Mouse (Mus musculus) stomach, embryonic 14.5 days (tissue): ENCODE measurements around the gene Zfp609. TPM values are rescaled to one million over a fixed set of nuclear protein-coding genes. Genes with fewer than 3 reads are reported as not detected.
"Not testable (repeated sequence)": the region's sequence is repeated elsewhere in the genome, so short reads cannot be mapped to it uniquely, and the experiment has no call there.

ENCODE experiments used
- ATAC-seq: fragments of 200-750 bp; cut with Nextera tagmentation; 2 replicates; pipeline ENCODE4 v1.8.0; 2017; ENCODE audit warnings: low read depth, moderate TSS enrichment; ENCODE audit not compliant: insufficient number of reproducible peaks, insufficient read depth, low FRiP score
- H3K27ac ChIP-seq: fragments of 300-500 bp; sonication (generic); 2 replicates; pipeline ENCODE4 v1.5.1; 2014; ENCODE audit warnings: mild to moderate bottlenecking, low read length, moderate library complexity, mixed read lengths
- H3K27me3 ChIP-seq: fragments of 300-500 bp; sonication (generic); 2 replicates; pipeline ENCODE4 v1.6.1; 2014; ENCODE audit warnings: low read length, control low read depth, mixed read lengths; ENCODE audit not compliant: control insufficient read depth, insufficient read depth
- H3K36me3 ChIP-seq: fragments of 300-500 bp; sonication (generic); 2 replicates; pipeline ENCODE4 v1.6.1; 2014; ENCODE audit warnings: mild to moderate bottlenecking, control low read depth, low read length, moderate library complexity, mixed read lengths; ENCODE audit not compliant: control insufficient read depth, insufficient read depth
- H3K4me1 ChIP-seq: fragments of 300-500 bp; sonication (generic); 2 replicates; pipeline ENCODE4 v1.6.1; 2014; ENCODE audit warnings: low read length, control low read depth, mixed read lengths; ENCODE audit not compliant: control insufficient read depth, insufficient read depth
- H3K4me2 ChIP-seq: fragments of 300-500 bp; sonication (generic); replicated peaks from 2 replicates; pipeline ENCODE4 v1.6.1; 2014; ENCODE audit warnings: low read depth, low read length, control low read depth
- H3K4me3 ChIP-seq: fragments of 300-500 bp; sonication (generic); 2 replicates; pipeline ENCODE4 v1.5.1; 2014; ENCODE audit warnings: low read depth, low read length, control low read depth
- H3K9ac ChIP-seq: fragments of 300-500 bp; sonication (generic); replicated peaks from 2 replicates; pipeline ENCODE4 v1.6.1; 2014; ENCODE audit warnings: low read depth, mild to moderate bottlenecking, control low read depth, low read length, moderate library complexity, mixed read lengths
- H3K9me3 ChIP-seq: fragments of 300-500 bp; sonication (generic); 2 replicates; pipeline ENCODE4 v1.6.1; 2016; ENCODE audit warnings: low read depth, low read length, control low read depth; ENCODE audit not compliant: control insufficient read depth
- WGBS: fragments of 180-500 bp; shearing (Covaris S2); extraction: QIAGEN DNeasy Blood & Tissue Kit; methylation state at CpG from one replicate; pipeline ENCODE4 v1.1.7; 2014; 5-methylcytosine and 5-hydroxymethylcytosine counted together
- polyA plus RNA-seq: library from polyadenylated mRNA; unstranded; fragments of >200 nt; fragmentation: Nextera tagmentation; extraction: Ambion mirVana; gene quantifications from 2 replicates; pipeline ENCODE4 v1.2.1, GENCODE M21; 2014

Gene Zfp609
- polyA plus RNA-seq, 1 experiment from 2014 or later, result 8.7 TPM

DNA sequence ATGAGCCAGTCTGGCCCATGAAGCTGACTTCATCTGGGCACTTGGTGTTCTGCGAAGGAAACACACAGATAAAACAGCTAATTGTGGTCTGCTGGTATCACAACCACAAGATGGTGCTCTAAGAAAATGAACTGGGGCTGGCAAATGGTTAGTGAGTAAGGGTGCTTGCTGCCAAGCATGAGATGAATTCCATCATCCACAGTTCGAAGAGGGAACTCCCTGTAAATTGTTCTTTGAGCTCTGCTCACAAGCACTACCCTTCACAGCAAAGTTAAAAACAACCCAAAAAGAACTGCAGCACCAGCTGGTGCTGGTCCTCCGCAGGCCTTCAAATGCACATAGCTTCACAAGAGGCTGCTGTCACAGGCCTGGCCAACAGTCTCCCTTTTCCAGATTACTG lies 131.7 kb downstream of the Zfp609 start:
- no peak overlapping the region for H3K4me3 ChIP-seq
- no peaks in the 10 kb centered on the region for H3K9me3 ChIP-seq
- no peak overlapping the region for H3K4me2 ChIP-seq
- H3K9ac ChIP-seq, result no peak overlapping the region
- H3K27ac ChIP-seq, result peak overlapping the region; percentile 52; the same call in 1 of the 2 replicates
- no peaks in the 10 kb centered on the region for H3K27me3 ChIP-seq
- 57% methylated on average over 3 of the region's 3 CpGs for WGBS
- no peak for ATAC-seq
- peaks cover 60% of the 10 kb centered on the region for H3K36me3 ChIP-seq
- H3K4me1 ChIP-seq, result peaks cover 4% of the 10 kb centered on the region; the same call in 1 of the 2 replicates

DNA sequence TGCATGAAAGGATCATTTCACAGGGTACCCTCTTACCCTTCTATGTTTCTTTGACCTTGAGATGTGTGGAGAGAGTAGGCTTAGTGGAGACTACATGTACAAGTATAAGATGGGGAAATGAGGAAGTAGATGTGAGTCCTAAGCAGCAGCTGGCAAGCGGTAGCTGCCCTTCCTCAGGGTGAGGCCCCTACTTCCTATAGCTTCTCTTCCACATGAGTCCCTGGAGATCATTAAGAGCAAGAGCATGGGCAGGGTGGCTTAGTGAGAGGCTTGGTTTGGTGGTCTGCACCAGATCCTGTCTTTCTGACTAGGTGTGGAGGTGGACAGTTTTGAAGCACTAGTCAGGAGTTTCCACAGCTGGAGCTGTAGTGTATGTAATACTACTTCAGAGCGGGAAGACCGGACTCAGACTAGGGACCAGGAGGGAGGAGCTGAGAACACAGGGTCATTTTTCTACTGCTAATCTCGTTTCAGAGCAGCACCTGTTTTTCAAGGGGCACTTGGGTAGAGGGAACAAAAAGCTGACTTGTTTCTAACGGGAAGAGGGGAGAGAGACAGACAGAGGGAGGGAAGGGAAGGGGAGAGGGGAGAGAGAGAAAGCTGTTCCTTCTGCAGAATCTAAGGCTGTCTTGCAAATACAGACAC lies 134.3 kb downstream of the Zfp609 start:
- Histone ChIP-seq H3K36me3 (peaks cover 59% of the 10 kb centered on the region), H3K27me3 (no peaks in the 10 kb centered on the region), H3K9ac (no peak overlapping the region), H3K9me3 (no peaks in the 10 kb centered on the region), H3K27ac (no peak overlapping the region; the same call in 1 of the 2 replicates), H3K4me2 (no peak overlapping the region), H3K4me1 (peaks cover 4% of the 10 kb centered on the region; the same call in 1 of the 2 replicates), H3K4me3 (no peak overlapping the region)
- WGBS, result 31% methylated on average over 5 of the region's 5 CpGs
- peak; percentile 42; the same call in 1 of the 2 replicates for ATAC-seq

DNA sequence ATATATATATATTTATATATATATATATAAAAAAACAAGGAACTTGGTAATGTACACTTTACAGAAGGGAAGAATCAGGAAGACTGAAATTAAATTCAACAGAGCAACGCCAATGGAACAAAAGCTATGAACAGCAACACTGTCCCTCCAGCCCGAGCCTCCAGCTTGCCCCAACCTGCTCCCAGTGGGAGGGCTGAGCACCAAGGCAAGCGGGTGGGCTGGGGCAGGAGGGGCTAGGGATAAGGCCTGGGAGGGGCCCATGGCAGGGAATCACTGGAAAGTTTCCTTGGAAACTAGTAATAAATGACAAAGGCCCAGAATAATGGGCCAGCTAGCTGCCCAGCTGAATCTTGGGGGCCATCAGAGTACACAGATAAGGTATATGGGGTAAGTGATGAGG lies 134.9 kb downstream of the Zfp609 start:
- Histone ChIP-seq H3K27ac (no peak overlapping the region; the same call in 1 of the 2 replicates), H3K4me1 (peaks cover 4% of the 10 kb centered on the region; the same call in 1 of the 2 replicates), H3K27me3 (no peaks in the 10 kb centered on the region), H3K36me3 (peaks cover 62% of the 10 kb centered on the region), H3K9ac (no peak overlapping the region), H3K4me2 (no peak overlapping the region), H3K4me3 (no peak overlapping the region), H3K9me3 (no peaks in the 10 kb centered on the region)
- ATAC-seq, result no peak
- WGBS, result 49% methylated on average over 3 of the region's 3 CpGs

DNA sequence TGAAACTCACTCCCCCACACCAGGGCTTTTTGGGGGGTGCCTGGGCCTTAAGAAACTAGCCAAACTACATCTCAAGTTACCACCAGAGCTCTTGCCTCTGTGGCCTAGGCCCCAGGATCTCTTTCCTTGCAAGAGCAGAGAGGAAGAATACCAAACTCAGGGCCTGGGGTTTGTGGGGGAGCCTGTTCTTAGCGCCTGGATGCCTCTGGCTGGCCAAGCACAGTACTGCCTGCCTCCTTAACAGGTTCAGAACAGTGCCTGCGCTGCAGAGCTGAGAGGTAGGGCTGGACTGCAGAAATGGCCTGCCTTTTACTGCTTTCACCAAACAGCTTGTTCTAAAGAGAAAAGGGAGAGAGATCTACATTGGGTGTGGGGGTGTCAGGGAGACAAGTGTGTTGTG lies 137.5 kb downstream of the Zfp609 start:
- not testable (repeated sequence) for ATAC-seq, H3K9me3 ChIP-seq, H3K4me3 ChIP-seq, H3K9ac ChIP-seq, H3K27me3 ChIP-seq, H3K27ac ChIP-seq, H3K4me2 ChIP-seq, H3K4me1 ChIP-seq
- 80% methylated on average over 2 of the region's 2 CpGs for WGBS
- peaks cover 49% of the 10 kb centered on the region for H3K36me3 ChIP-seq

DNA sequence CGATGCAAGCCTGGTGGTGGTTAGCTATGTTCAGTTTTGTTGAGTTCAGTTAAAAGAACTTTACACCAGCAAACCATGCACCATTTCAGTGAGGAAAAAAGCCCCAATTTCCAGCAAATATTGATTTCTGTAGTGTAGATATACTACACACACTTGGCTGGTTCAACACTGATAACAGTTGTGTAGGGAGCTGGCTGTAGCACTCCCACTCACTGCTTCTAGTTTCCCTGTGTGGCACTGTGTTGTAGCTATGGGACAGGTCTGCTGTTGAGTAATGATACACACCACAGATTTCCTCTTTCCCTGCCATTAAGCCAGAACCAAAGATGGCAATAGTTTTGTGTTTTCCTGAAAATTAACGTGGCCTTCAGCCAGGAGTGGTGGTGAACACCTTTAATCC lies 142.7 kb downstream of the Zfp609 start:
- Histone ChIP-seq H3K27ac (no peak overlapping the region), H3K4me2 (no peak overlapping the region), H3K9me3 (no peaks in the 10 kb centered on the region), H3K27me3 (no peaks in the 10 kb centered on the region), H3K9ac (no peak overlapping the region), H3K4me1 (peaks cover 25% of the 10 kb centered on the region), H3K36me3 (peaks cover 25% of the 10 kb centered on the region), H3K4me3 (no peak overlapping the region)
- ATAC-seq, result no peak
- whole genome bisulfite sequencing, result 87% methylated on average over 2 of the region's 2 CpGs

DNA sequence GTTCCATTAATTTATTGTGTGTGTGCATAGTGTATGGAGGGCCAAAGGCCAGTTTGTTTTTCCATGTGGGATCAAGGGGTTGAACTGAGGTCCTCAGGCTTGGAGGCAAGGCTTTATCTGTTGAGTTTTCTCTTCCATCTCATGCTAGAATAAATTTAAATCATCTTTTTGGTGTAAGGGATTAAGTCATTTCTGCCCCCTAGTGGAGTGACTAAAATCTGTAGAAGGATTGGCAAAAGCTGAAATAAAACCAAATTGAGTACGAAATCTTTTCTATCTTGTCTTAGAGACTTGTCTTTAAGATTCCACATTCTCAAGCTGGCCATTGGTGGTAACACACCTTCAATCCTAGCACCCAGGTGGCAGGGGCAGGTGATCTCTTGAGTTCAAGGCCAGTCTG lies 144.4 kb downstream of the Zfp609 start:
- Histone ChIP-seq H3K36me3 (peaks cover 15% of the 10 kb centered on the region), H3K4me3 (no peak overlapping the region), H3K4me1 (peaks cover 42% of the 10 kb centered on the region), H3K27ac (no peak overlapping the region), H3K4me2 (no peak overlapping the region), H3K9ac (no peak overlapping the region), H3K27me3 (no peaks in the 10 kb centered on the region), H3K9me3 (no peaks in the 10 kb centered on the region)
- 74% methylated on average over 1 of the region's 1 CpGs for WGBS
- no peak for ATAC-seq

DNA sequence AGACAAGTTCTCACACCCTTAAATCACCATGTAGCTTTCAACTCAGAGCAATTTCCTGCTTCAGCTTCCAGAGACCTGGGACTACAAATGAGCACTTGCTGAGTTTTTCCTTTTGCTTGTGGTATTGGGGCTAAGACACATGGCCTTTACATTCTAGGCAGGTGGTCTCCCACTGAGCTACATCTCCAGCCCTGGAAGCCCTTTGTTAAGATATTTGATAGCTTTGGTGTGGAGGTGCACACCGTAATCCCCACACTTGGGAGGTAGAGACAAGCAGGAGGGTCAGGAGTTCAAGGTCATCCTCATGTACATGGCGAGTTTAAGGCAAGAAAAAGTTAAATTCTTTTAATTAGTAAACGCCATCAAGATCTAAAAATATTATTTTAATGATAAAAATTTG lies 145.2 kb downstream of the Zfp609 start:
- H3K4me1 ChIP-seq, result peaks cover 49% of the 10 kb centered on the region
- 79% methylated on average over 3 of the region's 3 CpGs for WGBS
- H3K27ac ChIP-seq, result no peak overlapping the region
- H3K4me2 ChIP-seq, result no peak overlapping the region
- H3K9ac ChIP-seq, result no peak overlapping the region
- H3K36me3 ChIP-seq, result peaks cover 7% of the 10 kb centered on the region
- H3K4me3 ChIP-seq, result no peak overlapping the region
- H3K27me3 ChIP-seq, result no peaks in the 10 kb centered on the region
- no peak for ATAC-seq
- no peaks in the 10 kb centered on the region for H3K9me3 ChIP-seq

DNA sequence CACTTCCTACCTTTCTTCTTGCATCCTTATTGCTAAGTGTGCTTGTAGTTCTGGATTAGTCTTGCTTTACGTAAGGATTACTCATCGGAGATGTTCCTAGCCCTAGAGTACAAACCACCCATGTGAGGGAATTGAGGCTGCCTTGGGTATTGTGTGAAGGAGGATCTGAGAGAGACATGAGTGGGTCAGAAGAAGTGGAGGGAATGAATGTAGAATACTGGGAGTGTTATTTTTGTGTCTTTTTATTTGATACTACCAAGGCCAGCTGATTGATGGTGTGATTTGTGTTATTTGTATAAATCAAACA lies 145.8 kb downstream of the Zfp609 start:
- H3K9ac ChIP-seq, result no peak overlapping the region
- 83% methylated on average over 2 of the region's 2 CpGs for WGBS
- peaks cover 50% of the 10 kb centered on the region for H3K4me1 ChIP-seq
- H3K4me3 ChIP-seq, result no peak overlapping the region
- no peaks in the 10 kb centered on the region for H3K27me3 ChIP-seq
- no peak for ATAC-seq
- peaks cover 6% of the 10 kb centered on the region for H3K36me3 ChIP-seq
- H3K4me2 ChIP-seq, result no peak overlapping the region
- H3K9me3 ChIP-seq, result no peaks in the 10 kb centered on the region
- 0 out of 2 replicates have a peak overlapping the region, but pooled peaks have one; percentile 40 for H3K27ac ChIP-seq
